Mouse (Mus musculus): Measurements from ENCODE around the gene Tmem151b. TPM values are rescaled to one million over a fixed set of nuclear protein-coding genes. Genes with fewer than 3 reads are reported as not detected.

Gene Tmem151b
- polyA plus RNA-seq, 1 experiment from 2014 or later, result 6.3 TPM

- peaks cover 92% of the 10 kb centered on the region for H3K27me3 ChIP-seq (ENCODE audit: poor library complexity, severe bottlenecking)
- DNase-seq (ENCODE audit: extremely low spot score, low spot score), result no peak
These were observed 4.1 kb downstream of the Tmem151b start for GRCm38 (mm10) chr17:45545278-45545961.

GRCm38 (mm10) chr17:45544873-45545277, 4.6 kb downstream of the Tmem151b start:
- DNase-seq (ENCODE audit: extremely low spot score, low spot score), result no peak
- Histone ChIP-seq H3K36me3 (replicated peaks) (peaks cover 21% of the 10 kb centered on the region), H3K27me3 (ENCODE audit: poor library complexity, severe bottlenecking) (peaks cover 92% of the 10 kb centered on the region), H3K9me3 (no peaks in the 10 kb centered on the region; the same call in 1 of the 2 replicates), H3K4me3 (peak overlapping the region; percentile 44), H3K27ac (no peak overlapping the region), H3K4me1 (peaks cover 54% of the 10 kb centered on the region)
- 1% methylated on average over 46 of the region's 46 CpGs for WGBS

More at GRCm38 (mm10) chr17:45545278-45545961, 4.1 kb downstream of the Tmem151b start:
- no peak overlapping the region for H3K27ac ChIP-seq
- 5% methylated on average over 74 of the region's 74 CpGs for WGBS
- H3K36me3 ChIP-seq (replicated peaks), result peaks cover 21% of the 10 kb centered on the region
- peaks cover 59% of the 10 kb centered on the region for H3K4me1 ChIP-seq
- H3K9me3 ChIP-seq, result no peaks in the 10 kb centered on the region; the same call in 1 of the 2 replicates
- peak overlapping the region; percentile 44 for H3K4me3 ChIP-seq

GRCm38 (mm10) chr17:45544001-45544872, 5.2 kb downstream of the Tmem151b start:
- Histone ChIP-seq H3K4me3 (peak overlapping the region; percentile 44), H3K36me3 (replicated peaks) (peaks cover 21% of the 10 kb centered on the region), H3K27ac (no peak overlapping the region), H3K9me3 (no peaks in the 10 kb centered on the region; the same call in 1 of the 2 replicates), H3K27me3 (ENCODE audit: poor library complexity, severe bottlenecking) (peaks cover 98% of the 10 kb centered on the region), H3K4me1 (peaks cover 48% of the 10 kb centered on the region)
- 4% methylated on average over 24 of the region's 24 CpGs for WGBS
- no peak for DNase-seq (ENCODE audit: extremely low spot score, low spot score)

GRCm38 (mm10) chr17:45543115-45543514, 6.4 kb downstream of the Tmem151b start:
- Histone ChIP-seq H3K4me1 (peaks cover 36% of the 10 kb centered on the region), H3K27ac (no peak overlapping the region), H3K36me3 (replicated peaks) (peaks cover 21% of the 10 kb centered on the region), H3K4me3 (no peak overlapping the region), H3K9me3 (no peaks in the 10 kb centered on the region; the same call in 1 of the 2 replicates), H3K27me3 (ENCODE audit: poor library complexity, severe bottlenecking) (peaks cover 97% of the 10 kb centered on the region)
- no peak for DNase-seq (ENCODE audit: extremely low spot score, low spot score)
- WGBS, result 33% methylated on average over 1 of the region's 1 CpGs

- no peak for DNase-seq (ENCODE audit: extremely low spot score, low spot score)
- Histone ChIP-seq H3K9me3 (no peaks in the 10 kb centered on the region; the same call in 1 of the 2 replicates), H3K27me3 (ENCODE audit: poor library complexity, severe bottlenecking) (peaks cover 97% of the 10 kb centered on the region), H3K36me3 (replicated peaks) (peaks cover 21% of the 10 kb centered on the region), H3K27ac (no peak overlapping the region), H3K4me3 (no peak overlapping the region), H3K4me1 (peaks cover 36% of the 10 kb centered on the region)
- 74% methylated on average over 2 of the region's 2 CpGs for WGBS
These were observed 6.8 kb downstream of the Tmem151b start for GRCm38 (mm10) chr17:45542705-45543104.

GRCm38 (mm10) chr17:45542129-45542528, 7.3 kb downstream of the Tmem151b start:
- peaks cover 97% of the 10 kb centered on the region for H3K27me3 ChIP-seq (ENCODE audit: poor library complexity, severe bottlenecking)
- WGBS, result 36% methylated on average over 6 of the region's 6 CpGs
- no peak for DNase-seq (ENCODE audit: extremely low spot score, low spot score)

GRCm38 (mm10) chr17:45539664-45540063, 9.8 kb downstream of the Tmem151b start:
- peaks cover 18% of the 10 kb centered on the region for H3K4me1 ChIP-seq
- H3K9me3 ChIP-seq, result no peaks in the 10 kb centered on the region
- no peak overlapping the region for H3K27ac ChIP-seq
- WGBS, result 82% methylated on average over 21 of the region's 21 CpGs
- peaks cover 97% of the 10 kb centered on the region for H3K27me3 ChIP-seq (ENCODE audit: poor library complexity, severe bottlenecking)
- DNase-seq (ENCODE audit: extremely low spot score, low spot score), result no peak
- H3K36me3 ChIP-seq (replicated peaks), result 0 out of 2 replicates have a peak, but pooled peaks cover 1% of the 10 kb centered on the region
- H3K4me3 ChIP-seq, result no peak overlapping the region

More at GRCm38 (mm10) chr17:45542129-45542528, 7.3 kb downstream of the Tmem151b start:
- H3K9me3 ChIP-seq, result no peaks in the 10 kb centered on the region; the same call in 1 of the 2 replicates
- H3K27ac ChIP-seq, result no peak overlapping the region
- H3K4me1 ChIP-seq, result peaks cover 36% of the 10 kb centered on the region
- no peak overlapping the region for H3K4me3 ChIP-seq
- H3K36me3 ChIP-seq (replicated peaks), result peaks cover 21% of the 10 kb centered on the region

GRCm38 (mm10) chr17:45538394-45538793, 11.1 kb downstream of the Tmem151b start:
- 72% methylated on average over 4 of the region's 4 CpGs for WGBS
- H3K27me3 ChIP-seq (ENCODE audit: poor library complexity, severe bottlenecking), result peaks cover 93% of the 10 kb centered on the region
- no peak for DNase-seq (ENCODE audit: extremely low spot score, low spot score)

GRCm38 (mm10) chr17:45536264-45536663, 13.2 kb downstream of the Tmem151b start:
- H3K4me1 ChIP-seq, result no peaks in the 10 kb centered on the region
- no peaks in the 10 kb centered on the region for H3K36me3 ChIP-seq (replicated peaks)
- H3K9me3 ChIP-seq, result no peaks in the 10 kb centered on the region
- no peak overlapping the region for H3K4me3 ChIP-seq
- no peak overlapping the region for H3K27ac ChIP-seq
- 22% methylated on average over 5 of the region's 5 CpGs for WGBS
- peaks cover 80% of the 10 kb centered on the region for H3K27me3 ChIP-seq (ENCODE audit: poor library complexity, severe bottlenecking)
- peak; percentile 41 for DNase-seq (ENCODE audit: extremely low spot score, low spot score)

More at GRCm38 (mm10) chr17:45538394-45538793, 11.1 kb downstream of the Tmem151b start:
- H3K4me3 ChIP-seq, result no peak overlapping the region
- no peaks in the 10 kb centered on the region for H3K9me3 ChIP-seq
- H3K36me3 ChIP-seq (replicated peaks), result no peaks in the 10 kb centered on the region
- H3K27ac ChIP-seq, result no peak overlapping the region
- peaks cover 6% of the 10 kb centered on the region for H3K4me1 ChIP-seq

GRCm38 (mm10) chr17:45532896-45533295, 16.6 kb downstream of the Tmem151b start:
- H3K4me3 ChIP-seq, result no peak overlapping the region
- peaks cover 66% of the 10 kb centered on the region for H3K27me3 ChIP-seq (ENCODE audit: poor library complexity, severe bottlenecking)
- no peaks in the 10 kb centered on the region for H3K36me3 ChIP-seq (replicated peaks)
- WGBS, result 62% methylated on average over 15 of the region's 15 CpGs
- no peak for DNase-seq (ENCODE audit: extremely low spot score, low spot score)
- no peaks in the 10 kb centered on the region for H3K9me3 ChIP-seq
- H3K4me1 ChIP-seq, result no peaks in the 10 kb centered on the region
- no peak overlapping the region for H3K27ac ChIP-seq

GRCm38 (mm10) chr17:45530346-45530782, 19.1 kb downstream of the Tmem151b start:
- WGBS, result 55% methylated on average over 13 of the region's 13 CpGs
- Histone ChIP-seq H3K36me3 (replicated peaks) (no peaks in the 10 kb centered on the region), H3K4me3 (no peak overlapping the region), H3K27ac (no peak overlapping the region), H3K4me1 (peaks cover 9% of the 10 kb centered on the region), H3K27me3 (ENCODE audit: poor library complexity, severe bottlenecking) (peaks cover 65% of the 10 kb centered on the region), H3K9me3 (no peaks in the 10 kb centered on the region)
- no peak for DNase-seq (ENCODE audit: extremely low spot score, low spot score)

GRCm38 (mm10) chr17:45526571-45526970, 22.9 kb downstream of the Tmem151b start:
- Histone ChIP-seq H3K4me3 (no peak overlapping the region), H3K9me3 (no peaks in the 10 kb centered on the region), H3K27me3 (ENCODE audit: poor library complexity, severe bottlenecking) (peaks cover 68% of the 10 kb centered on the region), H3K36me3 (replicated peaks) (no peaks in the 10 kb centered on the region), H3K4me1 (peaks cover 26% of the 10 kb centered on the region), H3K27ac (no peak overlapping the region)
- no peak for DNase-seq (ENCODE audit: extremely low spot score, low spot score)
- 14% methylated on average over 5 of the region's 5 CpGs for WGBS
